Mouse (Mus musculus) heart, postnatal 0 days (tissue): ENCODE results near the gene Muc1.

Source experiments
- CTCF ChIP-seq: IDR thresholded peaks from 2 replicates; pipeline ENCODE4 v1.5.1; 2016; ENCODE audit warnings: antibody characterized with exemption, control low read depth, low read depth
- EP300 ChIP-seq: IDR thresholded peaks from 2 replicates; pipeline ENCODE4 v1.6.1; 2016; ENCODE audit warnings: antibody characterized with exemption, low read depth

DNA sequence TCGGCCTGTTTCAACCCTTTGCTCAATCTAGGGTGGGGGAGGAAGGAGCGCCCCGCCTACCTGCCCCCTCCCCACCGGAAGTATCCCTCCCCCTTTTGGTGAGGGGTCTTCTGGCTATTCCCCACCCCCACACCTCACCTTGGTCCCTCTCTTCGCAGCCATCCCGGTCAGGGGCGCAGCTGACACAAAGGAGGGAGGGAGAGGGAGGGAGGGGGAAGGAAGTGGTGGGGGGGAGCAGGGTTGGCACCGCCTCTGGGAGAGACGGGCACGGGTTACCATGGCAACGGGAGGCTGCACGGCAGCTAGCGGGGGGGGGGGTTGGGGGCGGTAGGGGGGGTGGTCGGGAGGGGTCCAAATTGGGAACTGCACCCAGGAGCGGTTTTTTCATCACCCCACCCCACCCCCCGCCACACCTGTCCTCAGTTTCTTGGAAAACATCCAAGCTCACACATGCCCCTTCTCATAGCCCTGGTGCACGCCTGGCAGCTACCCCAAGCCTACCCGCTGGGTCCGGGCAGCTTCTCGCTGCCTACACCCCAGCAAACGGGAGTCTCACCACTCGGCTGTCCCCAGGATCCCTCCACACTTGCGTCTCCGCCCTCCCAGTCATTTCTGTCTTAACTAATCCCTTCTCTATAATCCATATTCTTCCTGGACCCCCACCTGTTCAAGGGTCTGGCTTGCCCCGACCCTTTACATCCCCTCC, 16.3 kb downstream of the Muc1 start:
- TF ChIP-seq CTCF, result no peak
- TF ChIP-seq EP300, result no peak
